Comparison of ENCODE assay signal across 36 mouse cellular contexts in genomic region chr11:68963405-68963804, GRCm38 (mm10). TPM values are rescaled to one million over a fixed set of nuclear protein-coding genes. Genes with fewer than 3 reads are reported as not detected.
"Had no signal": no experiment of that assay in that cellular context is flagged by ENCODE, and none has a peak within 500 bp of the region (broad histone marks: within the 10 kb centered on the region; RNA-seq: fewer than 3 reads in every experiment).

No protein-coding gene starts in this region.

- H3K4me2 ChIP-seq: embryonic facial prominence, embryonic 12.5 days; embryonic facial prominence, embryonic 13.5 days; embryonic facial prominence, embryonic 15.5 days; forebrain, embryonic 12.5 days; forebrain, embryonic 13.5 days; forebrain, embryonic 15.5 days had no signal

- ATAC-seq: forebrain, embryonic 13.5 days; forebrain, embryonic 14.5 days; forebrain, embryonic 15.5 days; forebrain, embryonic 16.5 days; forebrain, postnatal 0 days had no signal

- H3K9me3 ChIP-seq: embryonic facial prominence, embryonic 10.5 days; embryonic facial prominence, embryonic 12.5 days; embryonic facial prominence, embryonic 13.5 days; embryonic facial prominence, embryonic 15.5 days; forebrain, embryonic 10.5 days; forebrain, embryonic 12.5 days; forebrain, embryonic 13.5 days; forebrain, embryonic 15.5 days had no signal

- H3K4me3 ChIP-seq: embryonic facial prominence, embryonic 10.5 days; embryonic facial prominence, embryonic 12.5 days; embryonic facial prominence, embryonic 13.5 days; embryonic facial prominence, embryonic 15.5 days; erythroblast, embryonic 14.5 days; forebrain, embryonic 10.5 days; forebrain, embryonic 12.5 days; forebrain, embryonic 13.5 days; forebrain, embryonic 15.5 days; gastrocnemius, adult 2 months; heart, adult 2 months had no signal

- H3K9ac ChIP-seq: embryonic facial prominence, embryonic 12.5 days; embryonic facial prominence, embryonic 13.5 days; embryonic facial prominence, embryonic 15.5 days; forebrain, embryonic 12.5 days; forebrain, embryonic 13.5 days; forebrain, embryonic 15.5 days; forebrain, postnatal 0 days had no signal

- H3K36me3 ChIP-seq: embryonic facial prominence, embryonic 10.5 days; embryonic facial prominence, embryonic 12.5 days; embryonic facial prominence, embryonic 13.5 days; embryonic facial prominence, embryonic 15.5 days; forebrain, embryonic 10.5 days; forebrain, embryonic 12.5 days; forebrain, embryonic 15.5 days had no signal

- H3K27ac ChIP-seq: embryonic facial prominence, embryonic 10.5 days; embryonic facial prominence, embryonic 12.5 days; embryonic facial prominence, embryonic 13.5 days; embryonic facial prominence, embryonic 15.5 days; forebrain, embryonic 10.5 days; forebrain, embryonic 12.5 days; forebrain, embryonic 13.5 days; forebrain, embryonic 15.5 days; gastrocnemius, adult 2 months; heart, adult 2 months had no signal

- H3K27me3 ChIP-seq: embryonic facial prominence, embryonic 12.5 days; embryonic facial prominence, embryonic 13.5 days; embryonic facial prominence, embryonic 15.5 days; forebrain, embryonic 15.5 days had no signal

- DNase-seq: cerebellum, adult 8-10 months; cerebellum, adult 9-10 months; cerebellum, adult 9-11 months; cerebellum, postnatal 10 days; cerebellum, postnatal 14 days; cerebellum, postnatal 25 days; cerebellum, postnatal 36 days; embryo, embryonic 11 days; forebrain, postnatal 0 days; gastrocnemius, adult 2 months; gastrocnemius, postnatal 10 days; gastrocnemius, postnatal 14 days; gastrocnemius, postnatal 25 days; gastrocnemius, postnatal 36 days; heart, adult 11 months; heart, adult 18-20 months; heart, adult 2 months had no signal

RNA-seq across cellular contexts. Expression of gene Slc25a35, which starts 4.5 kb away (rescaled TPM):
- polyA plus RNA-seq: erythroblast, embryonic 14.5 days had no signal

RNA-seq across cellular contexts. Expression of gene Arhgef15, which starts 6.1 kb away (rescaled TPM):
- polyA plus RNA-seq: erythroblast, embryonic 14.5 days had no signal

RNA-seq across cellular contexts. Expression of gene Odf4, which starts 36.5 kb away (rescaled TPM):
- total RNA-seq: common myeloid progenitor, adult 5-6 weeks; gastrocnemius, adult 18-20 months; gastrocnemius, adult 2 months; gastrocnemius, adult 8-10 months; gastrocnemius, postnatal 10 days; gastrocnemius, postnatal 14 days; gastrocnemius, postnatal 25 days; gastrocnemius, postnatal 36 days; gastrocnemius, postnatal 4 days; granulocyte monocyte progenitor cell, adult 5-6 weeks; heart, adult 18-20 months; heart, adult 2 months had no signal
- polyA plus RNA-seq: embryonic facial prominence, embryonic 10.5 days; embryonic facial prominence, embryonic 11.5 days; embryonic facial prominence, embryonic 12.5 days; embryonic facial prominence, embryonic 13.5 days; embryonic facial prominence, embryonic 14.5 days; embryonic facial prominence, embryonic 15.5 days; erythroblast, embryonic 14.5 days; forebrain, embryonic 10.5 days; forebrain, embryonic 11.5 days; forebrain, embryonic 14.5 days had no signal
